Mouse (Mus musculus) liver, postnatal 0 days (tissue): Measurements from ENCODE around the gene Ttc8. TPM values are rescaled to one million over a fixed set of nuclear protein-coding genes. Genes with fewer than 3 reads are reported as not detected.

Source experiments
- ATAC-seq: fragments of 200-750 bp; cut with Nextera tagmentation; 2 replicates; pipeline ENCODE4 v1.8.0; 2017; ENCODE audit warnings: mild to moderate bottlenecking, moderate library complexity
- DNase-seq: peaks from one replicate; pipeline ENCODE4 v3.0.0-alpha.2; 2016
- H3K27ac ChIP-seq: fragments of 300-500 bp; sonication (generic); 2 replicates; pipeline ENCODE4 v1.5.1; 2014; ENCODE audit warnings: antibody characterized with exemption, moderate library complexity, mild to moderate bottlenecking, low read depth
- H3K27me3 ChIP-seq: fragments of 300-500 bp; sonication (generic); 2 replicates; pipeline ENCODE4 v1.6.1; 2014; ENCODE audit warnings: low read length, control low read depth, mixed read lengths; ENCODE audit not compliant: insufficient read depth
- H3K36me3 ChIP-seq: fragments of 300-500 bp; sonication (generic); replicated peaks from 2 replicates; pipeline ENCODE4 v1.6.1; 2014; ENCODE audit warnings: mild to moderate bottlenecking, control low read depth, low read length, moderate library complexity, mixed read lengths; ENCODE audit not compliant: insufficient read depth
- H3K4me1 ChIP-seq: fragments of 300-500 bp; sonication (generic); 2 replicates; pipeline ENCODE4 v1.6.1; 2014; ENCODE audit warnings: antibody characterized with exemption, mild to moderate bottlenecking, control low read depth; ENCODE audit not compliant: insufficient read depth
- H3K4me2 ChIP-seq: fragments of 300-500 bp; sonication (generic); 2 replicates; pipeline ENCODE4 v1.6.1; 2014; ENCODE audit warnings: low read depth, mild to moderate bottlenecking, low read length, moderate library complexity, mixed read lengths
- H3K4me3 ChIP-seq: fragments of 300-500 bp; sonication (generic); 2 replicates; pipeline ENCODE4 v1.5.1; 2014; ENCODE audit warnings: low read depth, low read length
- H3K9ac ChIP-seq: fragments of 300-500 bp; sonication (generic); replicated peaks from 2 replicates; pipeline ENCODE4 v1.6.1; 2014; ENCODE audit warnings: mild to moderate bottlenecking, moderate library complexity
- H3K9me3 ChIP-seq: fragments of 300-500 bp; sonication (generic); 2 replicates; pipeline ENCODE4 v1.6.1; 2016; ENCODE audit warnings: mild to moderate bottlenecking, control low read depth, low read length, mixed read lengths
- CTCF ChIP-seq: sonication (generic); IDR thresholded peaks from 2 replicates; pipeline ENCODE4 v1.5.1; 2016; ENCODE audit warnings: antibody characterized with exemption, low read depth
- EP300 ChIP-seq: IDR thresholded peaks from 2 replicates; pipeline ENCODE4 v1.6.1; 2016; ENCODE audit warnings: antibody characterized with exemption, low read depth, mild to moderate bottlenecking
- WGBS: fragments of 180-500 bp; shearing (Covaris S2); extraction: QIAGEN DNeasy Blood & Tissue Kit; methylation state at CpG from one replicate; pipeline ENCODE4 v1.1.7; 2014; ENCODE audit not compliant: insufficient replicate concordance; 5-methylcytosine and 5-hydroxymethylcytosine counted together
- polyA plus RNA-seq: library from polyadenylated mRNA; unstranded; fragments of >200 nt; fragmentation: Nextera tagmentation; extraction: Ambion mirVana; gene quantifications from 2 replicates; pipeline ENCODE4 v1.2.1, GENCODE M21; 2015

Ttc8 gene
- polyA plus RNA-seq, 1 experiment from 2014 or later: 2.2 TPM

- DNase-seq (no peak), ATAC-seq (no peak)
- no peak for TF ChIP-seq CTCF
- no peak for TF ChIP-seq EP300
- Histone ChIP-seq H3K27ac (no peak overlapping the region), H3K4me3 (no peak overlapping the region), H3K9ac (no peak overlapping the region), H3K4me2 (no peak overlapping the region), H3K4me1 (no peaks in the 10 kb centered on the region), H3K9me3 (no peaks in the 10 kb centered on the region), H3K27me3 (no peaks in the 10 kb centered on the region), H3K36me3 (no peaks in the 10 kb centered on the region)
- 81% methylated on average over 2 of the region's 2 CpGs for WGBS
Measured at GRCm38 (mm10) chr12:98984785-98985184, 64.4 kb downstream of the Ttc8 start.

- Histone ChIP-seq H3K27me3 (no peaks in the 10 kb centered on the region), H3K9ac (no peak overlapping the region), H3K4me2 (no peak overlapping the region), H3K4me1 (no peaks in the 10 kb centered on the region), H3K4me3 (no peak overlapping the region), H3K27ac (no peak overlapping the region), H3K9me3 (no peaks in the 10 kb centered on the region), H3K36me3 (no peaks in the 10 kb centered on the region)
- DNase-seq (no peak), ATAC-seq (no peak)
- 62% methylated on average over 2 of the region's 2 CpGs for WGBS
- TF ChIP-seq CTCF: no peak
- TF ChIP-seq EP300: no peak
Measured at GRCm38 (mm10) chr12:98991076-98991829, 70.9 kb downstream of the Ttc8 start.

- Histone ChIP-seq H3K27me3 (no peaks in the 10 kb centered on the region), H3K9ac (no peak overlapping the region), H3K9me3 (no peaks in the 10 kb centered on the region), H3K4me2 (no peak overlapping the region), H3K4me3 (no peak overlapping the region), H3K36me3 (no peaks in the 10 kb centered on the region), H3K4me1 (no peaks in the 10 kb centered on the region), H3K27ac (no peak overlapping the region)
- DNase-seq (no peak), ATAC-seq (no peak)
- 68% methylated on average over 3 of the region's 3 CpGs for WGBS
- no peak for TF ChIP-seq EP300
- no peak for TF ChIP-seq CTCF
Measured at GRCm38 (mm10) chr12:98991830-98992216, 71.4 kb downstream of the Ttc8 start.

GRCm38 (mm10) chr12:98993736-98994135 is 73.4 kb downstream of the Ttc8 start:
- Histone ChIP-seq H3K4me3 (no peak overlapping the region), H3K9me3 (no peaks in the 10 kb centered on the region), H3K27ac (no peak overlapping the region), H3K36me3 (no peaks in the 10 kb centered on the region), H3K27me3 (no peaks in the 10 kb centered on the region), H3K4me2 (no peak overlapping the region), H3K4me1 (no peaks in the 10 kb centered on the region), H3K9ac (no peak overlapping the region)
- no peak for TF ChIP-seq EP300
- no peak for TF ChIP-seq CTCF
- DNase-seq: no peak
- WGBS: 73% methylated on average over 2 of the region's 2 CpGs
- ATAC-seq: no peak

GRCm38 (mm10) chr12:98994366-98994765 is 74.0 kb downstream of the Ttc8 start:
- H3K4me3 ChIP-seq: no peak overlapping the region
- ATAC-seq (no peak), DNase-seq (no peak)
- H3K27me3 ChIP-seq: no peaks in the 10 kb centered on the region
- no peak overlapping the region for H3K9ac ChIP-seq
- H3K4me1 ChIP-seq: no peaks in the 10 kb centered on the region
- TF ChIP-seq CTCF (no peak), EP300 (no peak)
- no peaks in the 10 kb centered on the region for H3K36me3 ChIP-seq
- H3K27ac ChIP-seq: no peak overlapping the region
- no peaks in the 10 kb centered on the region for H3K9me3 ChIP-seq
- WGBS: 82% methylated on average over 3 of the region's 3 CpGs
- no peak overlapping the region for H3K4me2 ChIP-seq

GRCm38 (mm10) chr12:98995881-98996280 is 75.5 kb downstream of the Ttc8 start:
- Histone ChIP-seq H3K4me1 (no peaks in the 10 kb centered on the region), H3K27ac (no peak overlapping the region), H3K27me3 (no peaks in the 10 kb centered on the region), H3K36me3 (no peaks in the 10 kb centered on the region), H3K4me2 (no peak overlapping the region), H3K4me3 (no peak overlapping the region), H3K9me3 (no peaks in the 10 kb centered on the region), H3K9ac (no peak overlapping the region)
- WGBS: 80% methylated on average over 1 of the region's 1 CpGs
- no peak for ATAC-seq
- no peak for DNase-seq
- TF ChIP-seq CTCF: no peak
- no peak for TF ChIP-seq EP300

- 27% methylated on average over 6 of the region's 6 CpGs for WGBS
- no peaks in the 10 kb centered on the region for H3K9me3 ChIP-seq
- H3K4me2 ChIP-seq: no peak overlapping the region
- no peaks in the 10 kb centered on the region for H3K36me3 ChIP-seq
- H3K27me3 ChIP-seq: no peaks in the 10 kb centered on the region
- no peak overlapping the region for H3K9ac ChIP-seq
- H3K4me3 ChIP-seq: no peak overlapping the region
- ATAC-seq: no peak
- H3K4me1 ChIP-seq: no peaks in the 10 kb centered on the region
- H3K27ac ChIP-seq: no peak overlapping the region
- no peak for TF ChIP-seq CTCF
- no peak for DNase-seq
Measured at GRCm38 (mm10) chr12:98996581-98996988, 76.2 kb downstream of the Ttc8 start.
